Mouse (Mus musculus) Patski (cell line): ENCODE measurements around the gene Erp29. TPM values are rescaled to one million over a fixed set of nuclear protein-coding genes. Genes with fewer than 3 reads are reported as not detected.

ENCODE experiments used
- ATAC-seq: fragments of 100-300 bp; one replicate; pipeline ENCODE4 v1.8.0; 2021
- CTCF ChIA-PET: fragments of 350-600 bp; sonication (Branson Sonifier 250); formaldehyde crosslinking; loops from one replicate; lab custom pipeline; 2022; ENCODE audit warnings: inconsistent platforms; lab: Charles Lee
- POLR2A ChIA-PET: fragments of 350-600 bp; sonication (Branson Sonifier 250); formaldehyde crosslinking; loops from one replicate; lab custom pipeline; 2022; ENCODE audit warnings: antibody characterized with exemption, inconsistent platforms; lab: Charles Lee
- DNase-seq: peaks from one replicate; pipeline ENCODE4 v3.0.0-alpha.2; 2011; ENCODE audit warnings: low read depth, low spot score
- H3K27me3 ChIP-seq: fragments of 371-371 bp; one replicate; pipeline ENCODE4 v1.5.1; 2021
- CTCF ChIP-seq: fragments of 100-300 bp; IDR thresholded peaks from one replicate; pipeline ENCODE4 v1.5.1; 2021
- in situ Hi-C: fragments of 300-500 bp; cut with MboI; formaldehyde crosslinking; loops from 3 replicates; pipeline ENCODE4 v1.11.1; 2018; ENCODE audit warnings: low pct_unique_long_range_greater_than_20kb, mixed read lengths
- polyA plus RNA-seq: library from polyadenylated mRNA; unstranded; gene quantifications from one replicate; pipeline ENCODE4 v1.2.3, GENCODE M21; 2021

The Erp29 gene
- polyA plus RNA-seq, 1 experiment from 2014 or later: 219 TPM

DNA sequence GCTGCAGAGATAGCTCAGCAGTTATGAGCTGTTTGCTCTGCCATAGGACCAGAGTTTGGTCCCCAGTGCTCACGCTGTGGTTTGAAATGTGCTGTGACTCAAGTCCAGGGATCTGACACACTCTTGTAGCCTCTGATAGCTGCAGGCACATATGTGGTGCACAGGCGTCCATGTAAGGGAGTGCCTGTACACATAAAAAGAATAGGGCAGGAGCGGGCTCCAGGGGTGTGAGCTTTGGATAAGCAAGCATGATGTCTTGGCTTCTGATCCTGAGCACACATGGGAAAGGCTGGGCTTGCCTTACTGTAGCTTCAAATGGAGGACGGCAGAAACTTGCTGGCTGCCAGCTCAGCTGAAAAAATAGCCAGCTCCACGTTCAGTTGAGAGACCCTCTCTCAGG lies 56.7 kb downstream of the Erp29 start:
- CTCF ChIA-PET: interaction anchor here (0.8 to 1.4 kb wide), 2 partner anchors 12 to 38 kb away, joined by 3 read pairs; no protein-coding TSS in a partner anchor
- in situ Hi-C loops: no loop called here
- no peak for TF ChIP-seq CTCF
- POLR2A ChIA-PET: no interaction called here
- ATAC-seq (no peak), DNase-seq (no peak)
- no peaks in the 10 kb centered on the region for H3K27me3 ChIP-seq

GRCm38 (mm10) chr5:121393402-121393801 lies 58.9 kb downstream of the Erp29 start:
- DNase-seq (no peak), ATAC-seq (no peak)
- CTCF ChIA-PET: interaction anchor here (0.8 to 1.6 kb wide), 4 partner anchors 9 to 19 kb away, joined by 3 to 8 read pairs (median 6); no protein-coding TSS in a partner anchor
- H3K27me3 ChIP-seq: no peaks in the 10 kb centered on the region
- TF ChIP-seq CTCF: no peak
- POLR2A ChIA-PET: interaction anchor here (0.6 to 1.7 kb wide), 3 partner anchors 9 to 104 kb away, joined by 5 to 6 read pairs (median 5); no protein-coding TSS in a partner anchor
- in situ Hi-C loops: no loop called here

GRCm38 (mm10) chr5:121392667-121393380 lies 59.5 kb downstream of the Erp29 start:
- POLR2A ChIA-PET: interaction anchor here (0.6 kb wide), 1 partner anchor 105 kb away, joined by 5 read pairs; no protein-coding TSS in a partner anchor
- ATAC-seq: no peak
- no peaks in the 10 kb centered on the region for H3K27me3 ChIP-seq
- DNase-seq: no peak
- TF ChIP-seq CTCF: peak; percentile 71
- in situ Hi-C loops: no loop called here
- CTCF ChIA-PET: interaction anchor here (0.8 to 1.6 kb wide), 3 partner anchors 8 to 20 kb away, joined by 3 to 8 read pairs (median 6); no protein-coding TSS in a partner anchor

- no peak for TF ChIP-seq CTCF
- CTCF ChIA-PET: interaction anchor here (1.3 to 1.5 kb wide), 2 partner anchors 11 to 98 kb away, joined by 3 read pairs; no protein-coding TSS in a partner anchor
- no peak for DNase-seq
- no peak for ATAC-seq
- in situ Hi-C loops: no loop called here
- H3K27me3 ChIP-seq: no peaks in the 10 kb centered on the region
- POLR2A ChIA-PET: no interaction called here
Observed at GRCm38 (mm10) chr5:121389691-121390090, 62.6 kb downstream of the Erp29 start.

- POLR2A ChIA-PET: no interaction called here
- ATAC-seq (no peak), DNase-seq (no peak)
- CTCF ChIA-PET: interaction anchor here (1.3 kb wide), 1 partner anchor 99 kb away, joined by 3 read pairs; no protein-coding TSS in a partner anchor
- no peak for TF ChIP-seq CTCF
- H3K27me3 ChIP-seq: no peaks in the 10 kb centered on the region
- in situ Hi-C loops: no loop called here
Observed at GRCm38 (mm10) chr5:121389106-121389505, 63.2 kb downstream of the Erp29 start.

DNA sequence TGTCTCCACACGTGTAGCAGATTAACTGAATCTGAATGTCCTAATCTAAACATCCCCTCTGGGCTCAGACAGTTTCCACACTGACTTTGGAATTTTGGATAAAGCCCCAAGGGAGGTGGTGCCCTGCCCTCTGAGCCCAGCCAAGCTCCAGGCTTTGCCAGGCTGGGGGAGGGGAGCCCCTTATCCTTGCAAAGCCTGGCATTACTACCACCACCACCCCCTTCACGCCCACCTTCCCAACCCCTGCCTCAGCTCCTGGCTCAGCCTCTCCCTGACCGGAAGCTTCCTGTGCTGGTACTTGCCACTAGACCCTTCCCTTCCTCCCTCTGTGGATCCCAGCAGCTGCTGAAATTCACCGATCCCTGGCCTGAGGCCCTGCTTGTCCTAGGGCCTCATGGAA lies 65.2 kb downstream of the Erp29 start:
- CTCF ChIA-PET: interaction anchor here (1.4 kb wide), 1 partner anchor 10 kb away, joined by 5 read pairs; the partner anchor contains the start of gene Naa25
- ATAC-seq: no peak
- H3K27me3 ChIP-seq: no peaks in the 10 kb centered on the region
- TF ChIP-seq CTCF: no peak
- in situ Hi-C loops: no loop called here
- POLR2A ChIA-PET: no interaction called here
- no peak for DNase-seq

- in situ Hi-C loops: no loop called here
- ChIA-PET POLR2A (no interaction called here), CTCF (interaction anchor here (1.4 kb wide), 1 partner anchor 11 kb away, joined by 5 read pairs; the partner anchor contains the start of gene Naa25)
- no peak for ATAC-seq
- TF ChIP-seq CTCF: no peak
- no peaks in the 10 kb centered on the region for H3K27me3 ChIP-seq
- DNase-seq: no peak
Observed at GRCm38 (mm10) chr5:121386120-121386909, 66.0 kb downstream of the Erp29 start.

DNA sequence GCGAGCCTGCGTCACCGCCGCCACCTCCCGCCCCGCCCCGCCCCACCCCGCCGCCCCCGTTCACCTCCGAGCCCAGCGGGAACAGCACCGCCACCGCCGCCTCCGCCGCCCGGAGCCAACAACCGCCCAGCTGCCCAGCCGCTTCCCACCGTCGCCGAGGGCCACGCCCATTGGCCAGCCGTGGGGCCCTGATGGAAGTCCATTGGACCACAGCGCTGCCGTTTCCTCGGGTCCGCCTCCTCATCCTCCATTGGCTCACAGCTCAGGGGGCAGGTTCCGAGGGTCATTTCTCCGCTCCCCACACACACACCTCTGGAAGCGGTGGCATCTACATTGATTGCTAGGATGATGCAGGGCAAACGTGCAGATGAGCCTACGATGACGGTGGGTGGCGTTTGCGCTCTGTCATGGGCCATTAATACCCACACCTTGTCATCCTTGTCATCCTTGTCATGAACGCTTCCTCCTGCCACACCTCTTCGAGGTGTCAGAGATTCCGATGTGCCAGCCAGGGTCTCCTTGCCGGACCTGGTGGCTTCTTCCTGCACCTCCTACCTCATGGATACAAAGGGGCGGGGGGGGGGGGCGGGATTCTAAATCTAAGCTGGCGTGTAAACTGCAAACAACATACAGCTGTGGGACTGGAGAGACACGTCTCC lies 66.7 kb downstream of the Erp29 start, which contains the start of gene Trafd1:
TSS of gene Trafd1 (minus strand) at position 172 of the 659 bp plus-strand sequence.
- in situ Hi-C loops: no loop called here
- peak; percentile 97 for ATAC-seq

GRCm38 (mm10) chr5:121384757-121385460 lies 67.4 kb downstream of the Erp29 start:
- in situ Hi-C loops: loop anchor here (5.0 kb wide), 1 partner anchor 168 kb away; no protein-coding TSS in a partner anchor
- POLR2A ChIA-PET: interaction anchor here (0.6 to 2.2 kb wide), 2 partner anchors 10 to 24 kb away, joined by 5 to 6 read pairs; no protein-coding TSS in a partner anchor
- ATAC-seq (peak; percentile 72), DNase-seq (peak; percentile 27)
- H3K27me3 ChIP-seq: no peaks in the 10 kb centered on the region
- CTCF ChIA-PET: interaction anchor here (1.0 to 1.1 kb wide), 2 partner anchors 8 to 13 kb away, joined by 4 to 6 read pairs; partner anchors contain the start of gene Naa25
- TF ChIP-seq CTCF: no peak

More for the DNA sequence above, 66.7 kb downstream of the Erp29 start, which contains the start of gene Trafd1:
- CTCF ChIA-PET: no interaction called here
- peak; percentile 48 for DNase-seq
- TF ChIP-seq CTCF: no peak
- POLR2A ChIA-PET: interaction anchor here (2.2 kb wide), 1 partner anchor 9 kb away, joined by 6 read pairs; no protein-coding TSS in a partner anchor
- no peaks in the 10 kb centered on the region for H3K27me3 ChIP-seq
